Mouse (Mus musculus) lung, postnatal 4 days (tissue): ENCODE measurements around the gene Dlx5.

ENCODE experiments used
- DNase-seq, 2 experiments: peaks; one replicate each; pipeline ENCODE4 v3.0.0; 2021

The Dlx5 gene

DNA sequence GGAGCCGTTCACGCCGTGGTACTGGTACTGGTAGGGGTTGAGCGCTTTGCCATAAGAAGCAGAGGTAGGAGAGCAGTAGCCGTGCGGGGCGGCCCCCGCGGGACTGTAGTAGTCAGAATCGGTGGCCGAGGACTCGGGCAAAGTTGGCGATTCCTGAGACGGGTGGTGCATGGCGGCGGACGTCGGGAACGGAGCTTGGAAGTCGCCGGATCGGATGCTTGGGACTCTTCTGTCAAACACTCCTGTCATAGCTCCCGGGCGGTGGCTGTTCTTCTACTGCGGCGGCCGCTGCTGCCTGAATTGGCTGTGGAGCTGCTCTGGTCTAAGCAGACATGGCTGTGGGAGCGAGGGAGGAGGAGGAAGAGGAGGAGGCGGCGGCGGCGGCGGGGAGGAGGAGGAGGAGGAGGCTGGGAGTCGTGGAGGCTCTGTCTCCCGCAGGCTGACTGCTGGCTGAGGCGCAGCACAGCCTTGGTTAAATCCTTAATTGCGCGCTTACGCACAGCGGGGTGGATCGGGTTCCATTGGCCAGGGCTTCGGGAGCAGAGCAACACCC is at the start of gene Dlx5:
Gene Dlx5, minus strand, starts transcription at position 448 of the 553 bp plus-strand sequence.
- DNase-seq: no peak

DNA sequence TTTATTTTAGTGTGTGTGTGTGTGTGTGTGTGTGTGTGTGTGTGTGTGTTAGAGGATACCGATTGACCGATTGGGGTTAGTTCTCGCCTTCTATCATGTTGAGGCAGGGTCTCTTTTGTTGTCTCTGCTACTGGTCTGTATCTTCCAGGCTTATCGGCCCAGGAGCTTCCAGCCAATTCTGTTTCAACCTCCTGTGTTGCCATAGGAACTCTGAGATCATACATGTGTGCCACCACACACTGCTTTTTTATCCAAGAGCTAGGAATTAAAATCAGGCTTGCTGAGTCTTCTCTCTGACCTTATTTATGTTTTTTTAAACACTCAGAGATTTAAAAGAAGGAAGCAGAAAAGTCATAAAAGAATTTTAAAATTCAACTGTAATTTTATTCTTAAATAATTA is 49.6 kb upstream of the Dlx5 start:
- DNase-seq: no peak

DNA sequence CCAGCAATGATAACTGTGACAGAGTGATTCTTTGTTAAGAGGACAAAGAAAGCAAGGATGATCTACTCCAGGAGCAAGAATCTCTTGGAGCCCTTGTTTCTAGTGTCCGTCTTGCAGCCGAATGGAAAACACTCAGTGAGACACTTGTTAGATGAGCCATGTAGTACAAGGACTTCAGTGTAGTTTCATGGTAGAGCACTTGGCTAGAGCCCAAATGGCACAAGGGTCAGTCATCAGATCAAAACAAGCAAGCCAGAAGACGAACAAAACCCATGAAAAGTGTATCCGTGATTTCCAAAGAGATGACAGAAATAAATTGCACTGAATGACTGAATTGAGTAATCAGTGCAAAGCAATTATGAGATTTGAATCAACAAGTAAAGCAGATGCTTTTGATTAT is 48.9 kb upstream of the Dlx5 start:
- DNase-seq: no peak

DNA sequence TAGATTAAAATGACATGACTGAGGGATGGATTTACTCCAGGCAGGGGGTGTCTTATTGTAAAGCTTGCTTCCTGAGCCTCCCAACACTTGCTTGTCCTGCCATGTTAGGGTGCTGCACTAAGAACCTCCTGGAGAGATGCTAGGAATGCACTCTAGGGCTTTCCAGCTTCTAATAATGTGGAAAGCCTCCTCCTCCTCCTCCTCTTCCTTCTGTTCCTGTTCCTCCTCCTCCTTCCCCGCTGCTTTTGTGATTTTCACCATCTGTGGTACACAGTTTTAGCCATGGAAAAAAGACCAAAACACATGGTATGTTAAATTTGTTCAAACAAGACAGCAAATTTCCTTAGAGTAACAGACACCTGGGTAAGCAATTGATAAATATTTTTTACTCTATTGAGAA is 43.4 kb upstream of the Dlx5 start:
- DNase-seq: no peak

DNA sequence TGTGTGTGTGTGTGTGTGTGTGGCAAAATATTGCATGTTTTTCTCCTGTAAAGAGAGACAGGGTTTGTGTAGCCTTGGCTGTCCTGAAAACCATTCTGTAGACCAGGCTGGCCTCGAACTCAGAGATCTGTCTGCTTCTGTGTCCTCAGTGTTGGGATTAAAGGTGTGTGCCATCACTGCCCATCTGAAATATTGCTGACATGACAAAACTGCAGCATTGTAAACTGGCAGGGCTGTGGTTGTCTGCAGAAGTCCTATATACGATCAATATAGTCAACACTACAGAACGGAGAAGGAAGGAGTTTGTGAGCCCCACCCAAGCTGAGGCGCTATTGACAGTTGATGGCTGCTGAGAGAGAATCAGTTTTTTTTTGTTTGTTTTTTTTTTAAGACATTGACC is 35.4 kb upstream of the Dlx5 start:
- DNase-seq: no peak

DNA sequence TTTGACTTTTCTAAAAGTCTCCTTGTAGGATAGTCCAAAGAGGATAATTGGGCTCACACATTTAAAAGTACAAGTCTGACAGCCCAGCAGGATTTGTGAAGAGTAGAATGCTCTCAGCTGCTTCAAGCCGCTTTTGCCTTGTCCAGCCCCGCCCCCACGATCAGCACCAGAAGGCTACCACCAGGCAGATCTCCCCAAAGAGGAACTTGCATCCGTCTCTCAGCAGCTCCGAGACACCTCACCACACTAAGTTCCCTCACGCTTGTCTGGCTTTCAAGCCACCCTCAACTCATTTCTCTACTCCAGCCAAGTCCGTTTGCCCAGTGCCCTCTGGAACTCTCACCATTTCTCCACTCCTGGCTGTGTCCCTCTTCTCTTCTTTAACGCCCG is 33.6 kb upstream of the Dlx5 start:
- DNase-seq: no peak

DNA sequence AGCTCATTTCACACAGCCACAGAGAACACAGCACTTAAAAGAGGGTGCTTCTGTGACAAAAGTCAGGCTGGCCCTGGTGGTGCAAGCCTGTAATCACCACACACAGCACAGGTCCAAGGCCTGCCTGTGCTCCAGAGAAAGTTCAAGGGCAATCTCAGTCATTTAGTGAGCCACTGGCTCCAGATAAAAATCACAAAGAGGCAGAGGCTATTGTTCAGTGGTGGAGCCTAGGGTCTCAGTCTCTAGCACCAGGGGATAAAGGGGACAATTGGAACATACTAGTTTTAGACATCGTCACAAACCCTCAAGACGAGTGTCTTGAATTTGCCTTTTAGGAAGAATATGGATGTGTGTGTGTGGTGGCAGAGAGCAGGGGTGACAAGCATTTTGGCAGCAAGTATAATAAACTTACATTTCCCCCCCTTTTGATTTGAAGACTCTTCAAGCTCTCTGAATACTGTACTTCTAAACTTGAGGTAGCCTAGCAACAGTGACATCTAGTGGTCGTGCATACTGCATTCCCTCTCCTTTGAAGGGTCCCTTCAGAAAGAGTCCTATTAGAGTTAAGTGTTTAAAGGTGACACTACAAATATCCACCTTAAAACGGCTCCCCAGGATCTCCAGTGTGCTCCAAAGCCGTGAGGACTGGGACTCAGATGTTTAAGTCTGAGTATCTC is 33.1 kb upstream of the Dlx5 start:
- peak in 1 of 2 experiments; percentile 38 for DNase-seq

DNA sequence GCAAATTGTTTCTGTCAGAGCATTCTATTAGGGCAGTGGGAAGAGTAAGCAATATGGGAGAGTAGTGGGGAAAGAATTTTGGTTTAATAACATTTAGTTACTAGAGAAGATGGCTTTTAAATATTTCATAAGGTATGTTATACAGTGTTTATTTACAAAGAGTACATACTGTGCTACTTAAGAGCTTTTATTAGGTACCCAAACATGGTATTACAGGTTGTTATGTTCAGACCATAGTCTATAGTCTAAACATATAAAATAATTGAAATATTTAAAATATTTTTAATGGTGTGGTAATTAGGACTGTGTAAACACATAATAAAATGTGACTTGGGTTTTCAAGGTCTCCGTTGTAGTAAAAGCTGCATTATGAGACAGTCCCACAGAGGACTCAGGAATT is 32.4 kb upstream of the Dlx5 start:
- no peak for DNase-seq

DNA sequence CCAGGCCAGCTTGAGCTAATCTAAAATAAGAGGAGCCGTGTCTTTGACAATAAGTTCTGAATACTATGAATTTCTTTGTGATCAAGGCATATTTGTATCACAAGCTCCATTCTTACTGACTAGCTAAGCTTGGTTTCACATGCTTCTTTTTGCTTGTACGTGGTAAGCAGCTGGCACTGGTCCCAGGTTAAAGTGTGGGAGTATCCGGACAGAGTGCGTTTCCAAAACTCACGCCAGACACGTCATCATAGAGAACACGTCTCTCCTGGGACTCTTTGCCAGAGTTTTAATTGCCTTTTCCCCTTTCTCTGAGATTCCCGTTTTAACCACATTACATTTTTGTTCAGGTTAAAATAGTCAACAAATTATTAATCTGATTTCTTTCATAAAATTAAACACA is 27.7 kb upstream of the Dlx5 start:
- peak; percentile 47 to 49 for DNase-seq

DNA sequence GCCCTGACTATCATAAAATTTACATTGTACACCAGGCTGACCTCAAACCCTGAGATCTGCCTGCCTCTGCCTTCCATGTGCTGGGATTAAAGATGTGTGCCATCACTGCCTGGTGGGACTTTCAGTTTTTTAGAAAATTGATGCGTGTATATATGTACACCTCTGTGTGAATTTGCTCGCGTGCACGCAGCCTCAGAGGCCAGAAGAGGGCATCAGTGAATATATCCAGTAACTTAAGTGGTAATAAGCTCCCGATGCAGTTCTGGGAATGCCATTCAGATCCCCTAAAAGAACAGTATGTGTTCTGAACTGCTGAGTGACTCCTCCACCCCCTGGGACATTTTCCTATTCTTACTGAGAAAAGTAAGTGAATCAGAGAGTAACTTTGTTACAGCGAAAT is 8.2 kb upstream of the Dlx5 start:
- DNase-seq: no peak

DNA sequence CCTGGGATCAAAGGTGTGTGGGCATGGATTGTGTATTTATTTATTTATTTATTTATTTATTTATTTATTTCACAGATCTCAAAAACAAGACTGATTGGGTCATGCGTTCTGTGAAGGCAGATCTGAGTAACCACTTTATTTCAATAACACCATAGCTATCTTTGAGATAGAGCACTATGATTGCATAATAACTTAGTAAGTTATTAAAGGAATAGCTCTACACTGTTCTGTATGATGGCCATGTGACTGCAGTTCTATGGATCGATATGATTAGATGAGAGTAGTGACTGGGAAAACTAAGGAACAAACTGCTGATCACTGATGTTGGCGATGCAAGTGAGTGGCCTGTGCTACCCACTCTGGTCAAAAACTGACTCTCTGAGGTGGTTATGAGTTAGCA is 4.3 kb upstream of the Dlx5 start:
- DNase-seq: no peak

DNA sequence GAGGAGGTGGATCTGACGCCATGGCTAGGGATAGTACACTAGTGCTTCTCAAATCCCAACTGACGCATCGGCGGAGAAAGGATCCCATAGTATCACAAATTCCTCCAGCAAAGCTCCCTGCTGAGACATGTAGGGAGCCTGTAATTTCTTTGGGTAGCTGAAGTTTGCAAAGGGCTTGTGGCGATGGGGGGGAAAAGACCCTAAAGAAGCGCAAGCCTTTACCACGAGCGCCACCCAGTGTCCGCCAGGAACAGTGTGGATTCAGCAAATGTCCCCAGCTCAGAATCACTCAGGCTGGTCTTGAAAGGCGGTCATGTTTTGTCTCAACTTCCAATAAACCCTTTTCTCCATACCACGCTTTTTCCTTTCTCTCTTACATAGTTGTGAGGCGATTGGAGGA is 3.0 kb upstream of the Dlx5 start:
- DNase-seq: peak; percentile 53 to 63

DNA sequence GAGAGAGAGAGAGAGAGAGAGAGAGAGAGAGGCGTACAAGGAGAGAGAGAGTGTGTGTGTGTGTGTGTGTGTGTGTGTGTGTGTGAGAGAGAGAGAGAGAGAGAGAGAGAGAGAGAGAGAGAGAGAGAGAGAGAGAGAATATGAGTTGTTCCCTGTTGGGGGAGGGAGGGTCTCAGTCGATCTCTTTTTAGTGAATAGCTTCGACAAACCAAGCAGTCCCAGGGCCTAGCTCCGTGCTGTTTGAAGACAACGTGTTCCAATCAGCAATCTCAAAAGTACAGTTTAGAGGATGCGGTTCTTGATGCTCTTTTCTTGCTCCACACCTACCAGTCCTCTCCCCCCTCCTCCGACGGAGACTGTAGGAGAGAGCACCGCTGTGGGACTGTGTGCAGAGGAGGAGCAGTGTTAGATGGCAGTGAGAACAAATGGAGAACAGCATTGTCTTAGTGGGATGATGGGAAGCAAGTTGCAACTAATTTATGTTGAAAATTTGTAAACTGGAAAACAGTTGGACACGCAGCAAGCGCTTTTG is 447 bp upstream of the Dlx5 start:
- no peak for DNase-seq

DNA sequence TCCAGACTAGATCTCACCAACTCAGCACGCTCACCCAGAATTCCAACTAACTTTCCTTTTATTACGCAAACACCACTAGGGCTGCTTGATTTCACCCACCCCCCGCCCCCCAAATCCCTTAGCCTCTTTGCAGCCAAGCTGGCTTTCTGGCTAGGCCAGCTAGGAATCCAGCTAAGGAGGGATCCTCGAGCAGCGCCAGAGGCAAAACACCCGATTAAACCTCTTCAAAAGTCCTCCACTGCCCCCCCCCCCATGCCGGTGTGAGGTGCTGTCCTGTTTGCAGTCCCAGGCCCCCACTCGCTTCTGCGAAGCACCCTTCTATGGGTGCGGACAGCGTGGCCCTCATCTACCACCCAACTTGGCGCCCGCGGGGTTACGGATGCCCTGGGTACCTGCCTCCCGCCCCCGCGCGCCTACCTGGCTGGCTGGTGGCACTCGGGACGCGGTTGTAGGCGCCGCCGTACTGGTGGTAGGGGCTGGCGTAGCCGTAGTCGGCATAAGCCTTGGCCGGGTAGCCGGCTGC is 709 bp downstream of the Dlx5 start:
- no peak for DNase-seq

DNA sequence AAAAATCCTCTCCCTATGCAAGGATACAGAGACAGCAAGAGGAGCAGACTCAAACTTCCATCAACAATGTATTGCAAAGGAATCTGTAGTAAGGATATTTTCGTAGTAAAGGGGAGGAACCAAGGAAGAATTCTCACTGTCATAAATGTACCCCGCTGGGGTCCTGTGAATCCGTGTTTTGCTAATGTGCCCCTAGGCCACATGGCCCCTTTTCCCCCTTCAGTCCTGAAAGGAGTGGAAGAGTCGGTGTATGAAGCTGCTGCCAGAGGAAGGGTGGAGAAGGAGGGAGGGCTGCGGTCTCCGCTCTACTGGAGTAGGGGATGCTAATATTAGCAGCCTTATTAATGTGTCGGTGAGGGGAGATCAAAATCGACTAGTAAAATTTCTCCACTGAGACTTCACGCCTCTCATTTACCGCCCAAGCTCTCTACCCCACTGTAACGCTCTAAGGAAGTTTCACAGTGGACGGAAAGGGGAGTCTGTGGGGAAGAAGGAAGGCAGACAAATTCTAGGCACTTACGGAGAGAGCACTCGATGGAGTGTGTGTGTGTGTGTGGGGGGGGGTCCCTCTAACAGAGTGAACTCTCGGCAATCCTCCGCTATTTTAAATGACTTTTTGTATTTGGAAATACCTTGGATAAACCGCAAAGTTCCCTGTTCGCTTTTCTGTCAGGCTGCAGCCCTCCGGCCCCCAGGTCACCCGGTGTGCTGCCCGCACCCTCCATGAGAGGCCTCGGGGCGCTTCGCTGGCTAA is 1.3 kb downstream of the Dlx5 start:
- no peak for DNase-seq

DNA sequence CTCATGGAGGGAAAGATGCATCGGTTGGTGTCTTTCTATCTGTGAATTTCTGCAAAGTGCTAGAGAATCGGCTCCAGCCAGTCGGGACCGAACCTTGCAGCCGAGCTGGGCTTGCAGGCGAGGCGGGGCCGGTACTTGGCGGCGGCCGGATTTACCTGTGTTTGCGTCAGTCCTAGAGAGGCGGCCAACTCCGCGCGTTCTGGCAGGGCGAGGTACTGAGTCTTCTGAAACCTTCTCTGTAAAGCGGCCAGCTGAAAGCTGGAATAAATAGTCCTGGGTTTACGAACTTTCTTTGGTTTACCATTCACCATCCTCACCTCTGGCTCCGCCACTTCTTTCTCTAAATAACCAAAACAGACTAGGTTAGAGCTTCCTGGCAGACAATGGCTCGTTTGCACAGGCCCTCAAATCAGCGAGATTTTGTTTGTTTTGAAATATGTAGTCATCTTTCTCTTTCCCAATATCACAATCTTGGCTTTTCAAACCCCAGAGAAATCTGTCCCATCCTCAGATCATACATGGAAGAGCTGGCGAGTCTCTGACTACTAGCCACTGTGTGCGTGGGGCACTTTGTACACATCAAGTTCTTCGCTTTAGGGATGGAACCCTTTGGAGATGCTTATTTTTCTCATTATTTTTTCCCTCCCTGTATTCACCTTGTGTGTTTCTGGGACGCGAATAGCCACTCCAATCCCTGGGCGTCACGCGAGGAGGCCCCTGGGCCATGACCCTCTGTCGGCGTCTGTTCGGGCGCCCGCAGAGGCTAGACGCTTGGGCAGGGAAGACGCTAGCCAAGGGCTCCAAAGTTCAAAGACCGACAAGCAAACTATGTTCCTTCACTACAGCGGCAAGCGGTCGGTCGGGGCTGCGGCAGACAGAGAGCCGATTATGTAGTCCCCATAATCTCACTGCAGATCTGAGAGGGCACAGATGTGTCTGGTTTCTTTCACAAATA is 2.2 kb downstream of the Dlx5 start:
- no peak for DNase-seq

DNA sequence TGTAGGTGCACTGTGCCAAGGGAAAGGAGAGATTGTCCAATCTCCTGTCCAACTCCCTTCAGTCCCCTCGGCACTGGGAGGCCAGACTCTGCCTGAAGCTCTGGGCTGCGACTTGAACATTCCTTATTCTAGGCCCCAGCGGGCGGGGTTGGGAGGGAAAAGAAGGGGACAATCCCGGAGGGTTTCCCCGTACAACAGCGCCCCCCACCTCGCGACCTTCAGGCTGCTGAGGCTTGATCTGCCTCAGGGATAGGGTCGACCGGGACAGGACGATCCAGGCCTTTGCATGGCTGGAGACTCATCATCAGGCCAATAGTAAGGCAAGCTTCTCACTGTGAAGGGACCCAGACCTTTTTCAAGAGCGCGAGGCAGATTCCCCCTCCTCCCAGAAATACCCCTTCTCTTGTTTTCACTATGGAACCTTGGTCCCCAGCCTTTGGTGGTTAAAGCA is 3.0 kb downstream of the Dlx5 start:
- DNase-seq: no peak

DNA sequence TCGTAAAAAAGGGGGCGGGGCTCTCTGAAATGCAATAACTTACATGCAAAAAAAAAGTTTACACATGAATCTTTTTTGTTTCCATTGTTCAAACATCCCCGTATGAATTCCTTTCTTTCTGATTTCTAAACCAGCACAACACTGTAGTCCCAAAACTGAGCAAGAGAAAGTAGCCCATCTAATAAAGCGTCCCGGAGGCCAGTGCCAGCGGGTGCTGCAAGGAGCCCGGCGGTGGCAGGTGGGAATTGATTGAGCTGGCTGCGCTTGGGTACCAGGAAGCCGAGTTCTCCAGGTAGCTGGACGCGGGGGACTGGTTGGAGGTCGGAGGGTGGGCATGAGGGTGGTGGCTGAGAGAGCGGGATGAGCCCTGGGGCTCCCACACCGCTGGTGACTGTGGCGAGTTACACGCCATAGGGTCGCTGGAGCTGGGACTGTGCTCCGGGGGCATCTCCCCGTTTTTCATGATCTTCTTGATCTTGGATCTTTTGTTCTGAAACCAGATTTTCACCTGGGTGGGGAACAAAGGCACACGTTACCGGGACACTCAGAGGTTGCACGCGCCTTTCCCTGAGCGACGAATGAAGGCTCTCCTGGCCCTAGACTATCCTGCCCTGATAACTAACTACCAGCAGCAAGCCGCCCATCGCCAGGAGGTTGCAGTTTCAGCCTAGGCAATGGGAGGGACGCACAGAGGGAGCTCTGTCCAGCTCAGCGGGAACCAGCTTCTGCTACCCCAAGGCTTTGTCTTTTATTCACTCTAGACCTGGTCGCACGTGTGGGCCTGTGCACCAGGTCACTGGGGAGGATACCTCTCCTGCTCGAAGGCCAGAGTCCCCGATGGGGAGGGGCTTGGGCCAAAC is 3.7 kb downstream of the Dlx5 start:
- DNase-seq: no peak

DNA sequence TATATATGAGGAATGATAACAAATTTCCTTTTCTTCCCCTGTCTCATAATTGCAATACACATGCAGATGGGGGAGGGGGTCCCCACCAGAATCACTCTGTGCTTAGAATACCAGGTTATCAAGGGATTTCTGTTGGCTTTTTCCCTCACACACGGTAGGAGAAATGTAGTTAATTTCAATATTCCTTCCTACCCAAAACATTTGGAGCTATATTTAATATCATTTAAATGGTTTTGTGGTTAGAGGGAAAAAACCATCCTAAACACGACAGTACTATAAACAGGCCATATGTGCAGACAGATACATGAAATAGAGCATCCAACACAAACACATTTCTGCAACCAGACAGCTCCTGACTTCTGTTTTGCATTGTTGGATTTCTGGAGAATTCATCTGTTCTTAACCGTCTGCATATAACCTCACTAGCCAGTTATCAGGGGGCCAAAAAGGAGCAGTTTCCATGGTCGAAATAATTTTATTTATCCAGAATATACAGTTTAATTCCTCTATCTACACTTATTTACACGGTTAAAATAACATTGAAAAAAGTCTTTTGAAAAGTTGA is 4.5 kb downstream of the Dlx5 start:
- DNase-seq: no peak

DNA sequence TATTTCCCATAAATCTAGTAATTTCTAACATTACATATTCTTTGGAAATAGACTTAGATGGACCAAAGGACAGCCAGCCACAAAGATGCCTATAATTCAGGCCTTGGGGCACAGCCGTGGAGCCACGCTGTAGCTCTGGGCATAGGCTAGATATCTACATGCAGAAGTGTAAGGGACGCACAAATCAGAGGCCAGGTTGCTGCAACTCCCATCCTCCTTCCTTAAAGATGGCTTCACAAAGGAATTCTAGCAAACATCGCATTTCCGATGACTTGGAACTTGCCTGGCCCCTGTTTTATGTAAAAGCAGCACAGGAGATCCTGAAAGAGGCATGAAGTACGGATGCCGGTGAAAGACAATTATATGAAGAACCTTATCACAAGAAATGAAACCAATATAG is 5.2 kb downstream of the Dlx5 start:
- no peak for DNase-seq

DNA sequence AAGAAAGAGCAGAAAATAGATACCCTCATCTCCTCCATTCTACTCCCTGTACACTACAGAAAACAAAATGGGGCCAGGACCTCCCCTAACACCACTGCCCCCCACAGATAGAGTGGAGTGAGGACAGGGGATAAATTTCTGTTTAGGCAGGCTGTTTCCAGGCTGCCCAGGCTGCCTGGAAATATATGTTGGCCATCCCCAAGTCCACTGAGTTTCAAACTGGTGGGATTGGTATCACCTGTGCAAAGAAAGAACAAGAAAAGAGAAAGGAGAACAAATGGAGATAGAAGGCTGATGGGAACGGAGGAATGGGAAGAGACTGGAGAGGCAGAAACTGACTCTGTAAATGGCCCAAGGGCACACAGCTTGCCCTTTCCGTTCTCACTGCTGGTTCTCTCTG is 5.7 kb downstream of the Dlx5 start:
- no peak for DNase-seq
